Mouse (Mus musculus) liver, adult (tissue): ENCODE data around the gene Olfr905.

Source experiments
- GATA4 ChIP-seq: IDR thresholded peaks from 2 replicates; pipeline ENCODE4 v1.6.1; 2014; ENCODE audit warnings: mild to moderate bottlenecking, low read length; ENCODE audit not compliant: insufficient replicate concordance

The Olfr905 gene

GRCm38 (mm10) chr9:38470807-38471206 lies at the start of gene Olfr905:
Olfr905 (plus strand) TSS chr9:38471107.
- no peak for TF ChIP-seq GATA4

- no peak for TF ChIP-seq GATA4
These were observed 47.1 kb upstream of the Olfr905 start for GRCm38 (mm10) chr9:38423801-38424200.

- TF ChIP-seq GATA4, result no peak
These were observed 43.9 kb upstream of the Olfr905 start for GRCm38 (mm10) chr9:38427026-38427425.

GRCm38 (mm10) chr9:38429155-38429554 lies 41.8 kb upstream of the Olfr905 start, which contains the start of gene Olfr901:
Olfr901 (plus strand) TSS chr9:38429455.
- TF ChIP-seq GATA4, result no peak

GRCm38 (mm10) chr9:38447352-38447751 lies 23.6 kb upstream of the Olfr905 start, which contains the start of gene Olfr902:
Olfr902 (plus strand) TSS chr9:38447652.
- TF ChIP-seq GATA4, result no peak

GRCm38 (mm10) chr9:38462844-38463243 lies 8.1 kb upstream of the Olfr905 start, which contains the start of gene Olfr904:
Olfr904 (plus strand) TSS chr9:38463144.
- TF ChIP-seq GATA4, result no peak

GRCm38 (mm10) chr9:38486785-38487184 lies 15.9 kb downstream of the Olfr905 start, which contains the start of gene Olfr906:
Olfr906 (plus strand) TSS chr9:38487085.
- no peak for TF ChIP-seq GATA4

GRCm38 (mm10) chr9:38495501-38495900 lies 24.6 kb downstream of the Olfr905 start, which contains the start of gene Olfr907:
Olfr907 (plus strand) TSS chr9:38495801.
- no peak for TF ChIP-seq GATA4

GRCm38 (mm10) chr9:38512353-38512752 lies 41.4 kb downstream of the Olfr905 start:
- no peak for TF ChIP-seq GATA4

GRCm38 (mm10) chr9:38521280-38521679 lies 50.4 kb downstream of the Olfr905 start, which contains the start of gene Olfr911-ps1:
Olfr911-ps1 (plus strand) TSS chr9:38521580.
- no peak for TF ChIP-seq GATA4
